Mouse (Mus musculus) lung, embryonic 16.5 days (tissue): ENCODE data around the gene Zfp277. TPM values are rescaled to one million over a fixed set of nuclear protein-coding genes. Genes with fewer than 3 reads are reported as not detected.

Experiments used
- ATAC-seq: fragments of 200-750 bp; cut with Nextera tagmentation; 2 replicates; pipeline ENCODE4 v1.8.0; 2017; ENCODE audit warnings: low read depth, mild to moderate bottlenecking, moderate library complexity
- H3K27ac ChIP-seq: fragments of 300-500 bp; sonication (generic); 2 replicates; pipeline ENCODE4 v1.5.1; 2014; ENCODE audit warnings: mild to moderate bottlenecking, control low read depth, low read length
- H3K27me3 ChIP-seq: fragments of 300-500 bp; sonication (generic); 2 replicates; pipeline ENCODE4 v1.6.1; 2014; ENCODE audit warnings: low read depth, low read length, mixed read lengths; ENCODE audit not compliant: control insufficient read depth, insufficient read depth
- H3K36me3 ChIP-seq: fragments of 300-500 bp; sonication (generic); 2 replicates; pipeline ENCODE4 v1.6.1; 2014; ENCODE audit warnings: low read length; ENCODE audit not compliant: control insufficient read depth, insufficient read depth
- H3K4me1 ChIP-seq: fragments of 300-500 bp; sonication (generic); replicated peaks from 2 replicates; pipeline ENCODE4 v1.6.1; 2014; ENCODE audit warnings: low read length, mixed read lengths; ENCODE audit not compliant: control insufficient read depth, insufficient read depth
- H3K4me2 ChIP-seq: fragments of 300-500 bp; sonication (generic); 2 replicates; pipeline ENCODE4 v1.6.1; 2014; ENCODE audit warnings: low read depth, low read length, control low read depth
- H3K4me3 ChIP-seq: fragments of 300-500 bp; sonication (generic); 2 replicates; pipeline ENCODE4 v1.5.1; 2014; ENCODE audit warnings: mild to moderate bottlenecking, low read length, control low read depth
- H3K9ac ChIP-seq: fragments of 300-500 bp; sonication (generic); 2 replicates; pipeline ENCODE4 v1.6.1; 2014; ENCODE audit warnings: low read length, control low read depth
- H3K9me3 ChIP-seq: fragments of 300-500 bp; sonication (generic); 2 replicates; pipeline ENCODE4 v1.6.1; 2016; ENCODE audit warnings: low read length; ENCODE audit not compliant: control insufficient read depth
- WGBS: fragments of 180-500 bp; shearing (Covaris S2); extraction: QIAGEN DNeasy Blood & Tissue Kit; methylation state at CpG from one replicate; pipeline ENCODE4 v1.1.7; 2014; 5-methylcytosine and 5-hydroxymethylcytosine counted together
- polyA plus RNA-seq: library from polyadenylated mRNA; unstranded; fragments of >200 nt; fragmentation: Nextera tagmentation; extraction: Ambion mirVana; gene quantifications from 2 replicates; pipeline ENCODE4 v1.2.1, GENCODE M21; 2015

Zfp277 gene
- polyA plus RNA-seq = 42.3 and 42.8 TPM in 2 replicates

DNA sequence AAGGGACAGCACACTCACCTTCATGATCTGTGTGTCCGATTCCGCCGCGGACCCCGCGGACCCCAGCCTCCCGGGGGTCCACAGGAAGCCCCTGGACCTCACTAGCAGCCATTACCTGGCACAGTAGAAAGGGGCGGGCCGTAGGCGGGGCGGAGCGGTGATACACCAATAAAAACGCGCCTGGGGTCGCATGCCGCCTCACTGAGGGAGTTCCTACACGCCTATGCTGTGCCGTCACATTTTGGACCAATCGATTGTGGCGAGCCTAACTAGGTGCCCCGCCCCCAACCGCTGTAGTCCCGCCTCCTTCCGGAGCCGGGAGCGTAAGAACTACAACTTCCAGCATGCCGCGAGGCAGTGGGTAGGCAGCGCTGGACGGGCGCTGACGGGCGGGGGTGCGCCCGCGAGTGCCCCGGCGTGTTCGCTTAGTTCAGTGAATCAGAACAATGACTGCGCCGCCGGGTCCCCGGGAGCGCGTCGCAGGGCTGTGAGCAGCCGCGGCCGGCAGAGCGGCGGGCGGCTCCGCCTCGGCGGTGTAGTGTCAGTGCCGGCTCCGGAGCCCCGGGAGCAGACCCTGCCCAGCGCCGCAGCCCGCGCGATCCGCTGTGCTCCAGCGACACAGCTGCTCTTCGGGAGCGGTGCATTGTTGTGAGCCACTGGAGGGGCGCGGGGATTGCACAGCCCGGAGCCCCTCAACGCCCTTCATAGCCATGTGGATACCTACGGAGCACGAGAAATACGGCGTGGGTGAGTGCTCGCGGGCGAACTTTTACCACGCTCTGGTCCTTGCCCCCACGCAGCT, at the start of gene Zfp277, which contains the start of gene Dock4:
TSS of gene Zfp277 (minus strand) at position 255 of the 802 bp plus-strand sequence.
TSS of gene Dock4 (plus strand) at position 305 of the 802 bp plus-strand sequence.
- Histone ChIP-seq H3K4me3 (peak within 1 kb of the TSS; percentile 90), H3K9ac (peak within 1 kb of the TSS; percentile 79), H3K4me2 (peak within 1 kb of the TSS; percentile 92), H3K4me1 (peaks cover 22% of the 10 kb centered on the region), H3K27ac (peak within 1 kb of the TSS; percentile 80), H3K9me3 (no peaks in the 10 kb centered on the region), H3K27me3 (no peaks in the 10 kb centered on the region), H3K36me3 (no peaks in the 10 kb centered on the region)
- ATAC-seq = peak; percentile 98
- under 1% methylated on average over 67 of the region's 80 CpGs for WGBS

GRCm38 (mm10) chr12:40486047-40486837, 40.5 kb upstream of the Zfp277 start:
- Histone ChIP-seq H3K9ac (no peak overlapping the region), H3K27me3 (no peaks in the 10 kb centered on the region), H3K9me3 (no peaks in the 10 kb centered on the region), H3K36me3 (no peaks in the 10 kb centered on the region), H3K4me3 (no peak overlapping the region), H3K27ac (peak overlapping the region; percentile 22; the same call in 1 of the 2 replicates), H3K4me1 (peaks cover 20% of the 10 kb centered on the region), H3K4me2 (no peak overlapping the region)
- WGBS = 59% methylated on average over 12 of the region's 12 CpGs
- no peak for ATAC-seq

DNA sequence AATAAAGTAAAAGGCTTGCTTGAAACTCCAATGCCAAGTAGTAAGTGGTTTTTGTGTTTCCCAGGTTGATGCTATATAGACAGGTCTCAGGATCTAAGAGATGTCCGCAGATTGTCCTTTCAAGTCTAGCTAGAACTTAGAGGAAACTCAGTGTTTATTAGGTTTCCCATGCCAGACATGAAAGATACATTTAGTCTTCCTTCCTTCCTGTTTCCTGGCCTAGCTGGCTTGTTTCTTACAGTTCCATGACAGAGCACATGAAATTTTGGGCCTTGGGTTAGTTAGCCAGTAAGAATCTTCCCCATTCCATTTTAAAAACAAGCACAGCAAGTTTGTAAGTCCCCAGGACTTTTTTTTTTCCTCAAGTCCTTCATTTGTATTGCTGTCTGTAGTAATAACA, 39.5 kb upstream of the Zfp277 start:
- no peaks in the 10 kb centered on the region for H3K9me3 ChIP-seq
- H3K27me3 ChIP-seq = no peaks in the 10 kb centered on the region
- no peak overlapping the region for H3K9ac ChIP-seq
- WGBS = 70% methylated on average over 1 of the region's 1 CpGs
- H3K27ac ChIP-seq = no peak overlapping the region; the same call in 1 of the 2 replicates
- no peak for ATAC-seq
- no peak overlapping the region for H3K4me3 ChIP-seq
- H3K4me1 ChIP-seq = peaks cover 21% of the 10 kb centered on the region
- H3K4me2 ChIP-seq = no peak overlapping the region
- H3K36me3 ChIP-seq = no peaks in the 10 kb centered on the region

GRCm38 (mm10) chr12:40484224-40484623, 38.5 kb upstream of the Zfp277 start:
- H3K4me1 ChIP-seq = peaks cover 22% of the 10 kb centered on the region
- 0 out of 2 replicates have a peak, but pooled peaks have one; percentile 62 for ATAC-seq

DNA sequence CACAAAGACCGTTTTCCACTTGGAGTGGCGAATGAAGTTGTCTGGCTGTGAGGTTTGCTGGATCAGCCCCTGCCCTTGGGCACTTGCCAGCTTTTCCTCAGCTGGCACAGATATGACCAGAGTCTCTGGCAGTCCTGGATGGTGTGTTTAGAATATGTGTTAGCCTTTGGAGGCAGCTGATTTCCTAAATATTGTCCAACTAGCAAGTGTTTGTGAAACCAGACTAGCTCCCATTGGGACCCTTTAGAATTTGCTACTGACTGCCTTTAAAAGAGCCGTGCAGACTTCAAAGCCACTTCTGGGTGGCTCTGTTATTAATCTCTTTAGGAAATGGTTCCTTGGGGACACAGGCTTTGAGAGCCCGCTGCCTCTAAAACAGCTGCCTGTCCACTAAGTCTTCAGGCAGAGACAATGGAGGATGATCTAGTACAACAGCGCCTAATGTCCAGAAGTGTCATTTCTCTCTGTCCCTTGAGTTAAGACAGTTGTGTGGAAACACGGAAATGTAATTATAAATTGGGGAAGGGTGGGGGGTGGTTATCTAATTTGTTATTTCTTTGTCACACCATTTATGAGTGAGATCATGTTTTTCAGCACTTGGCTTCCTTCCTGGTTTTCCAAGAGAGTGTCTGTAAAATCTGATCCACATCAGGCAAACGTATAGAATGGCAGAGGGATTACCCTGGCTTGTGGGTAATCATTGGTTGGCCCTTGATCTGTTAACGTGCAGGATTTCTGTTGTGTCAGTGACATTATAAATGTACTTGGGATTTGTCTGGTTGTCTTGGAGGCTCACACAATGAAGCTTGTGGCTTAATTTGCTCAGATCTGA, 32.1 kb upstream of the Zfp277 start:
- H3K4me2 ChIP-seq = peak overlapping the region; percentile 25
- no peaks in the 10 kb centered on the region for H3K9me3 ChIP-seq
- WGBS = 31% methylated on average over 8 of the region's 8 CpGs
- peak overlapping the region; percentile 59 for H3K27ac ChIP-seq
- no peak overlapping the region for H3K9ac ChIP-seq
- no peak overlapping the region for H3K4me3 ChIP-seq
- peak; percentile 87 for ATAC-seq
- H3K27me3 ChIP-seq = no peaks in the 10 kb centered on the region
- H3K4me1 ChIP-seq = peaks cover 24% of the 10 kb centered on the region
- no peaks in the 10 kb centered on the region for H3K36me3 ChIP-seq

More at GRCm38 (mm10) chr12:40484224-40484623, 38.5 kb upstream of the Zfp277 start:
- Histone ChIP-seq H3K9ac (no peak overlapping the region), H3K4me2 (no peak overlapping the region), H3K4me3 (no peak overlapping the region), H3K9me3 (no peaks in the 10 kb centered on the region), H3K36me3 (no peaks in the 10 kb centered on the region), H3K27me3 (no peaks in the 10 kb centered on the region), H3K27ac (peak overlapping the region; percentile 39; the same call in 1 of the 2 replicates)
- 4% methylated on average over 3 of the region's 3 CpGs for WGBS

DNA sequence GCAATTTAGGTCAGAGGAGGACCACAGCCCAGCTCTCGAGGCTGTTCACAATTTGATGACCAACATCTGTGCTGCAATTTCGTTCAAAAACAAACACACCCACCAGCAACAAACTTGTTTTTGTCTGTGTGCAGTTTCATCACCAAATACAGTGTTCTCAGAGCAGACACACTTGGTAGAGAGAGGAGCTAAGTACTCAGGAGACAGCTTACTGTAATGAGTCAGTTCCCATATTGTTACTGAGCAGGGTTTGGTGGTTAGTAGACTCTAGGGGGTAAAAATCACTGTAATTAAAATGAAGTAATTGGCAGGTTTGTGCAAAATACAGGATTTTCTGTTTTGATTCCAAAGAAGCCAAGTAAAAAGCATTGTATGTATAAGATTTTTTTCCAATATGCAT, 28.0 kb upstream of the Zfp277 start:
- Histone ChIP-seq H3K9me3 (no peaks in the 10 kb centered on the region), H3K9ac (no peak overlapping the region), H3K27ac (no peak overlapping the region), H3K27me3 (no peaks in the 10 kb centered on the region), H3K4me1 (peaks cover 35% of the 10 kb centered on the region), H3K4me3 (no peak overlapping the region), H3K36me3 (no peaks in the 10 kb centered on the region), H3K4me2 (no peak overlapping the region)
- 41% methylated on average over 2 of the region's 2 CpGs for WGBS
- ATAC-seq = no peak

DNA sequence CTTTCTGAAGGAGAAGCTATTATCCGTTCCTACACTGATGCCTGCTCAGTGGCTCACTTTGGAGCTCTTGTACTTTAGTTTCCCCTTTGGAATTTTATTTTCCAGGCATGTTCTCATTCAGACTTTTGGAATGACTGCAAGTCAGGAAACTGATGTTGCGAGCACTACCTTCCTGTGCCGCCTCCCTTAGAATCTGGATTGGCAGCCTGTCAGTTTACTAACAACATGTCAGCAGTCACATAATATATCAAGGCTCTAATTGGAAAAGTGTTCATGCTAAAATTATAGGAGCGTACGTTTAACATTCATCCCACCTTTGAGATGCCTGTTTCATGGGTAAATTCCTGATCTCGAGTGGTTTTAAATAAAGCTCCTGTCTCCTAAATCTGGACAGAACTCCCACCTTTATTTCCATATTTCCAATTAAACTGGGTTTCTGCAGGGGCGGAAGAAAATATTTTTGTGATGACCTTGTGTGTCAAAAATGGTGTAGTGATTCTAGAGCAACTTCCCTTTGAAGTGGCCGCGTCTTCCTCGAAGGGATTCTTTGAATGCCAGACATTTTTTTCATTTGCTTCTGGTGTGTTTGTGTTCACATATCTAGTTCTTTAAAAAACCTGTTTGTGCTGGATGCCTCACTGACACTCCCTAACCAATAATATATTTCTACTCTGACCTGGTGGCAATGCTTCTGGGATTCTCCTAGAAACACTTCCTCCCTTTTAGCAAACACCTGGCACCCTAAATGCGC, 26.1 kb upstream of the Zfp277 start:
- 0 out of 2 replicates have a peak overlapping the region, but pooled peaks have one; percentile 30 for H3K27ac ChIP-seq
- peak overlapping the region; percentile 50 for H3K4me2 ChIP-seq
- H3K4me3 ChIP-seq = peak overlapping the region; percentile 19
- H3K9ac ChIP-seq = no peak overlapping the region
- H3K27me3 ChIP-seq = no peaks in the 10 kb centered on the region
- no peaks in the 10 kb centered on the region for H3K9me3 ChIP-seq
- H3K36me3 ChIP-seq = no peaks in the 10 kb centered on the region
- WGBS = 18% methylated on average over 11 of the region's 11 CpGs
- no peak for ATAC-seq
- peaks cover 23% of the 10 kb centered on the region for H3K4me1 ChIP-seq

DNA sequence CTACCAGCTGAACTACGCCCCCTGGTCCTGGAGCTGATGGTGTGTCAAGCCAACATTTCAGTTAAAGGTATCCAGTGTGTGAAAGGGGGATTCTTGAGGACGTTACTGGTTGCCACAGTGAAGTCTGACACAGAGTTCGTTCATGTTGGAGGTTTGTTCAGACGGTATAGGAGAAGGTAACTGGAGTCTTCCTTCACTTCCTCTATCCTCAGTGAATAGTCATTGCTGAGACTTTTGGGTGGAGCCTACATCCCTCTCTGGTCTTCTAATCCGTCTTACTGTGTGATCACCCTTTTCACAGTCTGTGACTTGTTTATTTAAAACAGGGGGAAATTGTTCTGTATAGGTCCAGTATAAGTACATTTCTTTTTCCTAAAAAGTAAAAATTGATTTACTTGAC, 23.3 kb upstream of the Zfp277 start:
- Histone ChIP-seq H3K4me1 (peaks cover 29% of the 10 kb centered on the region), H3K27me3 (no peaks in the 10 kb centered on the region), H3K9ac (no peak overlapping the region), H3K4me3 (no peak overlapping the region), H3K27ac (no peak overlapping the region), H3K4me2 (no peak overlapping the region), H3K9me3 (no peaks in the 10 kb centered on the region), H3K36me3 (no peaks in the 10 kb centered on the region)
- 69% methylated on average over 5 of the region's 5 CpGs for WGBS
- ATAC-seq = no peak
